ENCODE assay signal across 23 mouse cellular contexts in genomic region chr13:5204143-5204542, GRCm38 (mm10).
DNase-seq lines count a peak whose midpoint lies in the region; ATAC-seq lines count a peak whose summit lies in the region.
"Had no signal": no experiment of that assay in that cellular context is flagged by ENCODE, and none has a peak within 500 bp of the region (broad histone marks: within the 10 kb centered on the region; RNA-seq: fewer than 3 reads in every experiment).

No protein-coding gene starts in this region.

- no peak for ATAC-seq in embryonic facial prominence, embryonic 14.5 days (ENCODE audit: low read depth)
- ATAC-seq: forebrain, embryonic 13.5 days; intestine, embryonic 15.5 days; midbrain, embryonic 16.5 days had no signal

- H3K4me3 ChIP-seq in embryonic facial prominence, embryonic 14.5 days (ENCODE audit: low read depth, low read length), result no peak overlapping the region
- H3K4me3 ChIP-seq: forebrain, embryonic 13.5 days; heart, adult 2 months; hindbrain, embryonic 15.5 days; intestine, embryonic 15.5 days; limb, embryonic 13.5 days; liver, embryonic 15.5 days; neural tube, embryonic 15.5 days; stomach, embryonic 15.5 days had no signal

- no peak overlapping the region for H3K9ac ChIP-seq in embryonic facial prominence, embryonic 14.5 days (ENCODE audit: low read depth, low read length)
- H3K9ac ChIP-seq: forebrain, embryonic 13.5 days; hindbrain, embryonic 15.5 days; intestine, embryonic 15.5 days; limb, embryonic 13.5 days; liver, embryonic 15.5 days; neural tube, embryonic 15.5 days; stomach, embryonic 15.5 days had no signal

- 19% methylated on average over 2 of the region's 2 CpGs for WGBS in embryonic facial prominence, embryonic 14.5 days

- peak; percentile 8 for DNase-seq in kidney, postnatal 14 days
- DNase-seq in kidney, adult 11 months, result no peak
- DNase-seq in 416B (ENCODE audit: low read depth), result peak; percentile 6
- DNase-seq in adrenal gland, adult (ENCODE audit: inconsistent age in 2 of 2, low spot score in 1 of 2), result peak; percentile 69 to 91
- DNase-seq in embryonic facial prominence, embryonic 14.5 days (ENCODE audit: low spot score), result peak; percentile 71
- DNase-seq in frontal cortex, postnatal 14 days (ENCODE audit: low spot score in 2 of 2), result no peak
- DNase-seq in spleen, adult 12 weeks (ENCODE audit: low spot score), result no peak
- DNase-seq: cerebellum, adult 11 months; cerebellum, postnatal 14 days; gastrocnemius, postnatal 25 days; heart, adult 2 months; heart, postnatal 36 days; lung, postnatal 14 days; right cerebral cortex, postnatal 25 days; thymus, adult 2 months had no signal

- peaks cover 4% of the 10 kb centered on the region for H3K4me1 ChIP-seq in embryonic facial prominence, embryonic 14.5 days (ENCODE audit: control insufficient read depth, insufficient read depth, low read length)
- H3K4me1 ChIP-seq: forebrain, embryonic 13.5 days; hindbrain, embryonic 15.5 days; intestine, embryonic 15.5 days; limb, embryonic 13.5 days; liver, embryonic 15.5 days; neural tube, embryonic 15.5 days; stomach, embryonic 15.5 days had no signal

- no peaks in the 10 kb centered on the region for H3K27me3 ChIP-seq in embryonic facial prominence, embryonic 14.5 days (replicated peaks; ENCODE audit: control insufficient read depth, insufficient read depth, low read length)
- H3K27me3 ChIP-seq: forebrain, embryonic 13.5 days; hindbrain, embryonic 15.5 days; intestine, embryonic 15.5 days; limb, embryonic 13.5 days; liver, embryonic 15.5 days; neural tube, embryonic 15.5 days; stomach, embryonic 15.5 days had no signal

- H3K27ac ChIP-seq in embryonic facial prominence, embryonic 14.5 days (replicated peaks; ENCODE audit: low read depth, low read length), result no peak overlapping the region
- H3K27ac ChIP-seq: forebrain, embryonic 13.5 days; heart, adult 2 months; hindbrain, embryonic 15.5 days; intestine, embryonic 15.5 days; limb, embryonic 13.5 days; liver, embryonic 15.5 days; neural tube, embryonic 15.5 days; stomach, embryonic 15.5 days had no signal

- H3K9me3 ChIP-seq in embryonic facial prominence, embryonic 14.5 days (ENCODE audit: control insufficient read depth, low read length), result no peaks in the 10 kb centered on the region
- H3K9me3 ChIP-seq: forebrain, embryonic 13.5 days; hindbrain, embryonic 15.5 days; intestine, embryonic 15.5 days; limb, embryonic 13.5 days; liver, embryonic 15.5 days; neural tube, embryonic 15.5 days; stomach, embryonic 15.5 days had no signal

- H3K4me2 ChIP-seq in embryonic facial prominence, embryonic 14.5 days (ENCODE audit: low read depth, low read length), result no peak overlapping the region
- H3K4me2 ChIP-seq: forebrain, embryonic 13.5 days; hindbrain, embryonic 15.5 days; intestine, embryonic 15.5 days; limb, embryonic 13.5 days; liver, embryonic 15.5 days; neural tube, embryonic 15.5 days; stomach, embryonic 15.5 days had no signal

- H3K36me3 ChIP-seq in embryonic facial prominence, embryonic 14.5 days (ENCODE audit: control insufficient read depth, insufficient read depth, low read length), result no peaks in the 10 kb centered on the region
- H3K36me3 ChIP-seq: hindbrain, embryonic 15.5 days; intestine, embryonic 15.5 days; limb, embryonic 13.5 days; liver, embryonic 15.5 days; neural tube, embryonic 15.5 days; stomach, embryonic 15.5 days had no signal

Comparison
In these comparisons a context has a peak if more than half of its experiments do, and no peak if none do; other contexts are left out.
1. DNase-seq: peak in kidney, postnatal 14 days (single experiment), 416B (single experiment), adrenal gland, adult (2 of 2) and embryonic facial prominence, embryonic 14.5 days (single experiment); none in kidney, adult 11 months (single experiment), frontal cortex, postnatal 14 days (0 of 2) and spleen, adult 12 weeks (single experiment).